Mouse (Mus musculus): ENCODE measurements around the gene Senp6. TPM values are rescaled to one million over a fixed set of nuclear protein-coding genes. Genes with fewer than 3 reads are reported as not detected.

Senp6 gene
- 109 TPM for polyA plus RNA-seq (2017; shearing (Covaris generic))

DNA sequence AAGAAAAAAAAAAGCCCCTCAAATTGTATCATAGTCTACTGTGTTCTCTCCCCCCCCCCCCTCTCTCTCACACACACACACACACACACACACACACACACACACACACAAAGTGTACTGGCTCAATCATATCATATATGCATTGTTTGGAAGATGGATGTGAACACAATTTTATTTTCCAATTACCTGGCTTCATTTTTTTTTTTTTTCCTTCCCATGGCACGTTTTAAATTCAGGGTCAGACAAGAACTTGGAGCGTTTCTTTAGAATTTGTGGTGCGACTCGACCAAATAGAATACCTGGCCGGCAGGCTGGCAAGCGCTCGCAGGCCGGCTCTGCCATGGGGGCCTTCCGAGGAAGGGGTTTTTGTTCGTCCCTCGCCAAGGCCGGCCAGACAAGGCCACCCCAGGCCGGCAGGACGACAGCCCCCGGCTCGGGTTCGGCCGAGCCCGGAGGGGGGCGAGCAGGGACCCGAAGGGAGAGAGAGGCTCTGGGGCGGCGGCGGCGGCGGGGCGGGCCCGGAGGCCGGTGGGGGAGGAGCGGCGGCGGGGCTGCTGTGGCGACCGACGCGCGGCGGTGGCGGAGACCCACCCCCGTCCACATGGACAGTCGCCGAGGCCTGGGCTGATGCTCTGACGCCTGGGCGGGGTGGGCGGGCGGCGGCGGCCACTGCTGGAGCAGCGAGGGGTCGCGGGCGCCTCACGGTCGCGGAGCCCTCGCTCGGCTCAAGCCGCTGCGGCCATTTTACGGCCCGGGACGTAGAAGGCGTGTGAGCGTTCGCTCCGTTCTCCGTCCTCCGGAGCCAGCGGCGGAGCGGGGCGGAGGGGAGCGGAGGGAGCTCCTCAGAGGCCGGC is at the start of gene Senp6:
TSS of gene Senp6 (plus strand) at position 537 of the 854 bp plus-strand sequence.

GRCm38 (mm10) chr9:80164611-80165474 is 98.1 kb downstream of the Senp6 start, which contains the start of gene Myo6:
TSS of gene Myo6 (plus strand) at chr9:80165031.

Other genes starting within 250 kb of the Senp6 start
- gene Filip1, start 54.1 kb upstream of the Senp6 start, polyA plus RNA-seq (2017; shearing (Covaris generic)): 0.10 TPM
- 3.4 TPM for gene Myo6, start 98.1 kb downstream of the Senp6 start, polyA plus RNA-seq (2017; shearing (Covaris generic))

All from effector memory CD4-positive, alpha-beta T cell, adult 5 months (primary cell).